Mouse (Mus musculus) hindbrain, embryonic 13.5 days (tissue): Measurements from ENCODE around the gene Ednrb. TPM values are rescaled to one million over a fixed set of nuclear protein-coding genes. Genes with fewer than 3 reads are reported as not detected.
A peak's percentile ranks its signal among the peaks of the same experiment; 100 is the strongest.

Experiments
- ATAC-seq: fragments of 200-750 bp; cut with Nextera tagmentation; 2 replicates; pipeline ENCODE4 v1.8.0; 2017; ENCODE audit warnings: moderate TSS enrichment; ENCODE audit not compliant: low FRiP score
- H3K27ac ChIP-seq: fragments of 300-500 bp; sonication (generic); 2 replicates; pipeline ENCODE4 v1.5.1; 2015; ENCODE audit warnings: inconsistent platforms, mild to moderate bottlenecking, moderate library complexity
- H3K27me3 ChIP-seq: fragments of 300-500 bp; sonication (generic); 2 replicates; pipeline ENCODE4 v1.6.1; 2015; ENCODE audit warnings: mild to moderate bottlenecking, inconsistent platforms
- H3K36me3 ChIP-seq: fragments of 300-500 bp; sonication (generic); 2 replicates; pipeline ENCODE4 v1.6.1; 2015; ENCODE audit warnings: mild to moderate bottlenecking, inconsistent platforms
- H3K4me1 ChIP-seq: fragments of 300-500 bp; sonication (generic); replicated peaks from 2 replicates; pipeline ENCODE4 v1.6.1; 2015; ENCODE audit warnings: inconsistent platforms
- H3K4me2 ChIP-seq: fragments of 300-500 bp; sonication (generic); 2 replicates; pipeline ENCODE4 v1.6.1; 2015; ENCODE audit warnings: inconsistent platforms, mild to moderate bottlenecking, moderate library complexity
- H3K4me3 ChIP-seq: fragments of 300-500 bp; sonication (generic); 2 replicates; pipeline ENCODE4 v1.5.1; 2015; ENCODE audit warnings: mild to moderate bottlenecking, inconsistent platforms
- H3K9ac ChIP-seq: fragments of 300-500 bp; sonication (generic); 2 replicates; pipeline ENCODE4 v1.6.1; 2015; ENCODE audit warnings: mild to moderate bottlenecking, inconsistent platforms
- H3K9me3 ChIP-seq: fragments of 300-500 bp; sonication (generic); 2 replicates; pipeline ENCODE4 v1.6.1; 2016; ENCODE audit warnings: inconsistent platforms
- WGBS: fragments of 180-500 bp; shearing (Covaris S2); methylation state at CpG from one replicate; pipeline ENCODE4 v1.1.7; 2015; 5-methylcytosine and 5-hydroxymethylcytosine counted together
- polyA plus RNA-seq: library from polyadenylated mRNA; unstranded; fragments of >200 nt; fragmentation: Nextera tagmentation; extraction: Ambion mirVana; gene quantifications from 2 replicates; pipeline ENCODE4 v1.2.1, GENCODE M21; 2015

The Ednrb gene
- 134 and 147 TPM in 2 replicates for polyA plus RNA-seq

- Histone ChIP-seq H3K4me1 (peaks cover 19% of the 10 kb centered on the region), H3K36me3 (no peaks in the 10 kb centered on the region), H3K27ac (peak within 1 kb of the TSS; percentile 85), H3K9me3 (no peaks in the 10 kb centered on the region), H3K4me3 (peak within 1 kb of the TSS; percentile 59), H3K9ac (peak within 1 kb of the TSS; percentile 74), H3K4me2 (peak within 1 kb of the TSS; percentile 98), H3K27me3 (no peaks in the 10 kb centered on the region)
- WGBS, result under 1% methylated on average over 24 of the region's 24 CpGs
- peak; percentile 83 for ATAC-seq
Measured at GRCm38 (mm10) chr14:103844011-103844549, at the start of gene Ednrb. Gene Ednrb, minus strand, starts transcription at chr14:103844402.

GRCm38 (mm10) chr14:103892411-103892938, 48.3 kb upstream of the Ednrb start:
- Histone ChIP-seq H3K27me3 (no peaks in the 10 kb centered on the region), H3K4me3 (no peak overlapping the region), H3K36me3 (no peaks in the 10 kb centered on the region), H3K4me1 (no peaks in the 10 kb centered on the region), H3K9me3 (no peaks in the 10 kb centered on the region), H3K9ac (no peak overlapping the region), H3K4me2 (no peak overlapping the region), H3K27ac (no peak overlapping the region)
- WGBS, result 88% methylated on average over 8 of the region's 8 CpGs
- ATAC-seq, result no peak

GRCm38 (mm10) chr14:103890761-103891160, 46.6 kb upstream of the Ednrb start:
- no peaks in the 10 kb centered on the region for H3K27me3 ChIP-seq
- no peak overlapping the region for H3K4me3 ChIP-seq
- no peaks in the 10 kb centered on the region for H3K36me3 ChIP-seq
- no peak overlapping the region for H3K9ac ChIP-seq
- H3K4me2 ChIP-seq, result no peak overlapping the region
- H3K27ac ChIP-seq, result no peak overlapping the region
- no peak for ATAC-seq
- H3K4me1 ChIP-seq, result no peaks in the 10 kb centered on the region
- WGBS, result 89% methylated on average over 4 of the region's 4 CpGs
- no peaks in the 10 kb centered on the region for H3K9me3 ChIP-seq

GRCm38 (mm10) chr14:103884892-103885575, 40.8 kb upstream of the Ednrb start:
- no peak for ATAC-seq
- Histone ChIP-seq H3K9me3 (no peaks in the 10 kb centered on the region), H3K27me3 (no peaks in the 10 kb centered on the region), H3K4me3 (no peak overlapping the region), H3K27ac (no peak overlapping the region), H3K9ac (no peak overlapping the region), H3K4me2 (no peak overlapping the region), H3K4me1 (no peaks in the 10 kb centered on the region), H3K36me3 (no peaks in the 10 kb centered on the region)
- WGBS, result 73% methylated on average over 7 of the region's 7 CpGs

- Histone ChIP-seq H3K9ac (no peak overlapping the region), H3K4me1 (no peaks in the 10 kb centered on the region), H3K9me3 (no peaks in the 10 kb centered on the region), H3K27ac (no peak overlapping the region), H3K4me3 (no peak overlapping the region), H3K36me3 (no peaks in the 10 kb centered on the region), H3K27me3 (no peaks in the 10 kb centered on the region), H3K4me2 (no peak overlapping the region)
- ATAC-seq, result no peak
- WGBS, result 93% methylated on average over 3 of the region's 3 CpGs
Measured at GRCm38 (mm10) chr14:103882943-103883342, 38.7 kb upstream of the Ednrb start.

GRCm38 (mm10) chr14:103877117-103877516, 32.9 kb upstream of the Ednrb start:
- Histone ChIP-seq H3K9me3 (no peaks in the 10 kb centered on the region), H3K36me3 (no peaks in the 10 kb centered on the region), H3K27me3 (no peaks in the 10 kb centered on the region), H3K4me3 (no peak overlapping the region), H3K27ac (no peak overlapping the region), H3K4me2 (no peak overlapping the region), H3K9ac (no peak overlapping the region), H3K4me1 (no peaks in the 10 kb centered on the region)
- ATAC-seq, result no peak
- 86% methylated on average over 2 of the region's 2 CpGs for WGBS

GRCm38 (mm10) chr14:103876598-103876997, 32.4 kb upstream of the Ednrb start:
- Histone ChIP-seq H3K36me3 (no peaks in the 10 kb centered on the region), H3K9me3 (no peaks in the 10 kb centered on the region), H3K27me3 (no peaks in the 10 kb centered on the region), H3K4me1 (no peaks in the 10 kb centered on the region), H3K4me3 (no peak overlapping the region), H3K9ac (no peak overlapping the region), H3K27ac (no peak overlapping the region), H3K4me2 (no peak overlapping the region)
- no peak for ATAC-seq
- 89% methylated on average over 3 of the region's 3 CpGs for WGBS

- ATAC-seq, result no peak
- no peak overlapping the region for H3K4me3 ChIP-seq
- no peaks in the 10 kb centered on the region for H3K27me3 ChIP-seq
- no peak overlapping the region for H3K4me2 ChIP-seq
- H3K9ac ChIP-seq, result no peak overlapping the region
- no peaks in the 10 kb centered on the region for H3K36me3 ChIP-seq
- no peaks in the 10 kb centered on the region for H3K9me3 ChIP-seq
- WGBS, result 87% methylated on average over 2 of the region's 2 CpGs
- H3K27ac ChIP-seq, result no peak overlapping the region
- no peaks in the 10 kb centered on the region for H3K4me1 ChIP-seq
Measured at GRCm38 (mm10) chr14:103866636-103867035, 22.4 kb upstream of the Ednrb start.

- Histone ChIP-seq H3K4me3 (no peak overlapping the region), H3K4me1 (no peaks in the 10 kb centered on the region), H3K27me3 (no peaks in the 10 kb centered on the region), H3K9ac (no peak overlapping the region), H3K9me3 (no peaks in the 10 kb centered on the region), H3K4me2 (no peak overlapping the region), H3K36me3 (no peaks in the 10 kb centered on the region), H3K27ac (no peak overlapping the region)
- ATAC-seq, result no peak
- 88% methylated on average over 2 of the region's 2 CpGs for WGBS
Measured at GRCm38 (mm10) chr14:103865226-103865625, 21.0 kb upstream of the Ednrb start.

GRCm38 (mm10) chr14:103850071-103850845, 6.1 kb upstream of the Ednrb start:
- Histone ChIP-seq H3K27ac (no peak overlapping the region), H3K4me2 (no peak overlapping the region), H3K4me1 (no peaks in the 10 kb centered on the region), H3K36me3 (no peaks in the 10 kb centered on the region), H3K27me3 (no peaks in the 10 kb centered on the region), H3K9ac (no peak overlapping the region), H3K9me3 (no peaks in the 10 kb centered on the region), H3K4me3 (no peak overlapping the region)
- 0 out of 2 replicates have a peak, but pooled peaks have one; percentile 13 for ATAC-seq
- 57% methylated on average over 7 of the region's 7 CpGs for WGBS

- 92% methylated on average over 2 of the region's 2 CpGs for WGBS
- no peak for ATAC-seq
Measured at GRCm38 (mm10) chr14:103845716-103846115, 1.5 kb upstream of the Ednrb start.

GRCm38 (mm10) chr14:103844944-103845343, 742 bp upstream of the Ednrb start:
- no peak for ATAC-seq
- Histone ChIP-seq H3K9me3 (no peaks in the 10 kb centered on the region), H3K36me3 (no peaks in the 10 kb centered on the region), H3K27me3 (no peaks in the 10 kb centered on the region), H3K9ac (no peak overlapping the region), H3K4me1 (peaks cover 19% of the 10 kb centered on the region), H3K4me3 (no peak overlapping the region), H3K4me2 (peak overlapping the region; percentile 98), H3K27ac (peak overlapping the region; percentile 85)
- WGBS, result 38% methylated on average over 7 of the region's 7 CpGs

More at GRCm38 (mm10) chr14:103845716-103846115, 1.5 kb upstream of the Ednrb start:
- no peak overlapping the region for H3K4me2 ChIP-seq
- H3K36me3 ChIP-seq, result no peaks in the 10 kb centered on the region
- no peak overlapping the region for H3K9ac ChIP-seq
- no peaks in the 10 kb centered on the region for H3K9me3 ChIP-seq
- H3K27me3 ChIP-seq, result no peaks in the 10 kb centered on the region
- peaks cover 19% of the 10 kb centered on the region for H3K4me1 ChIP-seq
- no peak overlapping the region for H3K4me3 ChIP-seq
- H3K27ac ChIP-seq, result no peak overlapping the region
